Mouse (Mus musculus) limb, embryonic 11.5 days (tissue): ENCODE data around the gene Gm6657. TPM values are rescaled to one million over a fixed set of nuclear protein-coding genes. Genes with fewer than 3 reads are reported as not detected.

ENCODE experiments used
- ATAC-seq: fragments of 200-750 bp; cut with Nextera tagmentation; 2 replicates; pipeline ENCODE4 v1.8.0; 2017; ENCODE audit warnings: low read depth; ENCODE audit not compliant: insufficient number of reproducible peaks, low FRiP score, low TSS enrichment
- DNase-seq: peaks from one replicate; pipeline ENCODE4 v3.0.0-alpha.2; 2015; ENCODE audit warnings: low spot score
- H3K27ac ChIP-seq: fragments of 300-500 bp; sonication (generic); replicated peaks from 2 replicates; pipeline ENCODE4 v1.5.1; 2014; ENCODE audit warnings: low read depth, mild to moderate bottlenecking, low read length
- H3K27me3 ChIP-seq: fragments of 300-500 bp; sonication (generic); 2 replicates; pipeline ENCODE4 v1.6.1; 2014; ENCODE audit warnings: mild to moderate bottlenecking, low read length, mixed read lengths; ENCODE audit not compliant: control insufficient read depth, insufficient read depth
- H3K36me3 ChIP-seq: fragments of 300-500 bp; sonication (generic); 2 replicates; pipeline ENCODE4 v1.6.1; 2014; ENCODE audit warnings: mild to moderate bottlenecking, low read length, moderate library complexity, mixed read lengths; ENCODE audit not compliant: control insufficient read depth, insufficient read depth
- H3K4me1 ChIP-seq: fragments of 300-500 bp; sonication (generic); 2 replicates; pipeline ENCODE4 v1.6.1; 2014; ENCODE audit warnings: low read length, mixed read lengths; ENCODE audit not compliant: control insufficient read depth, insufficient read depth
- H3K4me2 ChIP-seq: fragments of 300-500 bp; sonication (generic); 2 replicates; pipeline ENCODE4 v1.6.1; 2014; ENCODE audit warnings: low read depth, mild to moderate bottlenecking, moderate library complexity; ENCODE audit not compliant: severe bottlenecking
- H3K4me3 ChIP-seq: fragments of 300-500 bp; sonication (generic); 2 replicates; pipeline ENCODE4 v1.5.1; 2014; ENCODE audit warnings: low read depth, low read length
- H3K9ac ChIP-seq: fragments of 300-500 bp; sonication (generic); 2 replicates; pipeline ENCODE4 v1.6.1; 2014; ENCODE audit warnings: mild to moderate bottlenecking, low read length
- H3K9me3 ChIP-seq: fragments of 300-500 bp; sonication (generic); 2 replicates; pipeline ENCODE4 v1.6.1; 2016; ENCODE audit warnings: low read length; ENCODE audit not compliant: control insufficient read depth
- WGBS: fragments of 180-500 bp; shearing (Covaris S2); extraction: QIAGEN DNeasy Blood & Tissue Kit; methylation state at CpG from one replicate; pipeline ENCODE4 v1.1.7; 2014; 5-methylcytosine and 5-hydroxymethylcytosine counted together
- polyA plus RNA-seq: library from polyadenylated mRNA; unstranded; fragments of >200 nt; fragmentation: Nextera tagmentation; extraction: Ambion mirVana; gene quantifications from 2 replicates; pipeline ENCODE4 v1.2.1, GENCODE M21; 2014

The Gm6657 gene
- polyA plus RNA-seq, 1 experiment from 2014 or later, result not detected

GRCm38 (mm10) chr12:78228139-78228538, 34.1 kb downstream of the Gm6657 start:
- H3K4me2 ChIP-seq, result no peak overlapping the region
- DNase-seq, result no peak
- no peak overlapping the region for H3K4me3 ChIP-seq
- H3K9me3 ChIP-seq, result no peaks in the 10 kb centered on the region
- no peak overlapping the region for H3K27ac ChIP-seq
- WGBS, result 40% methylated on average over 4 of the region's 4 CpGs
- no peaks in the 10 kb centered on the region for H3K27me3 ChIP-seq
- H3K4me1 ChIP-seq, result no peaks in the 10 kb centered on the region
- no peak for ATAC-seq
- no peaks in the 10 kb centered on the region for H3K36me3 ChIP-seq
- no peak overlapping the region for H3K9ac ChIP-seq

- Histone ChIP-seq H3K9ac (no peak overlapping the region), H3K4me2 (no peak overlapping the region), H3K27ac (no peak overlapping the region), H3K9me3 (no peaks in the 10 kb centered on the region), H3K4me1 (no peaks in the 10 kb centered on the region), H3K36me3 (no peaks in the 10 kb centered on the region), H3K27me3 (no peaks in the 10 kb centered on the region), H3K4me3 (no peak overlapping the region)
- DNase-seq, result no peak
- ATAC-seq, result no peak
Measured at GRCm38 (mm10) chr12:78232560-78232959, 38.5 kb downstream of the Gm6657 start.

DNA sequence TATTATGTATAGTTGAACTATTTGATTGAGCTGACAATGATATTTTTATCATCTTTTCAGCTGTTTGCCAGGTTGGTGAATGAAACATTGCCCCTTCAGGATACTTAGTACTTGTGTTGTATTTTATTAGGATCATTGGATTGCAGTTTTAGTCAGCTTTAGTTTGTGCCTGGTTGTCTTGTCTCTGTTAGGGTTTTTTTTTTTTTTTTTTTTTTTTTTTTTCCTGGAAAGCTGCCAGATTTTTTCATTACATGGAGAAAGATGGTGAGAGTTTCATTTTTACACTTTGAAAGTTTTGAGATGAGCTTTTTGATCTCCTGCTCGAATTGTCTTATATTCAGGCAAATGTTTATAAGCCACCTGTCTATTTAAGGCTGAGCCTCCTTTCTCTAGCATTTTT, 54.3 kb downstream of the Gm6657 start:
- Histone ChIP-seq H3K27ac (no peak overlapping the region), H3K4me3 (no peak overlapping the region), H3K4me1 (no peaks in the 10 kb centered on the region), H3K9ac (no peak overlapping the region), H3K4me2 (no peak overlapping the region), H3K9me3 (no peaks in the 10 kb centered on the region), H3K27me3 (no peaks in the 10 kb centered on the region), H3K36me3 (no peaks in the 10 kb centered on the region)
- DNase-seq (no peak), ATAC-seq (no peak)
- WGBS, result 72% methylated on average over 1 of the region's 1 CpGs

- H3K4me3 ChIP-seq, result no peak overlapping the region
- no peaks in the 10 kb centered on the region for H3K36me3 ChIP-seq
- H3K9me3 ChIP-seq, result no peaks in the 10 kb centered on the region
- DNase-seq (no peak), ATAC-seq (no peak)
- no peak overlapping the region for H3K4me2 ChIP-seq
- no peaks in the 10 kb centered on the region for H3K27me3 ChIP-seq
- no peaks in the 10 kb centered on the region for H3K4me1 ChIP-seq
- H3K9ac ChIP-seq, result no peak overlapping the region
- H3K27ac ChIP-seq, result no peak overlapping the region
Measured at GRCm38 (mm10) chr12:78249151-78249550, 55.1 kb downstream of the Gm6657 start.

Other genes with a start within 250 kb of the Gm6657 start
- 12.2 and 13.3 TPM in 2 replicates for gene Gphn, start 32.1 kb downstream of the Gm6657 start, polyA plus RNA-seq